Mouse (Mus musculus) lung, postnatal 0 days (tissue): Measurements from ENCODE around the gene Fbxw7.

Source experiments
- CTCF ChIP-seq: IDR thresholded peaks from 2 replicates; pipeline ENCODE4 v1.5.1; 2016; ENCODE audit warnings: antibody characterized with exemption, mild to moderate bottlenecking
- EP300 ChIP-seq: IDR thresholded peaks from 2 replicates; pipeline ENCODE4 v1.6.1; 2016; ENCODE audit warnings: antibody characterized with exemption, mild to moderate bottlenecking, control low read depth

DNA sequence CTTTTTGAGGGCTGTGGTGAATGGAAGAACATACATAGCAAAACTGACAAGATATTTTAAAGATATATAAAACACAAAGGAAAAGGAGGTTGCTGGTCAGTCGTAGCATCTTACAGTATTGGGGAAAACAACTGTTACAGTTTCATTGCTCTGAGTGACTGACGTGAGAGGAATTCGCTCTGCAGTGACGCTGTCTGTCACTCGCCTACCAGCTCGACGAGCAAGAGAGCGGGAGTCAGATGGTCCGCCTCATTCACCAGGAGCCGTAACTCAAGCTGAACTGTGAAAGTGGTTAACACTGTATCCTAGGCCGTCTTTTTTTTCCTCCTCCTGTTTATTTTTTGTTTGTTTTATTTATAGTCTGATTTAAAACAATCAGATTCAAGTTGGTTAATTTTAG is 163.6 kb downstream of the Fbxw7 start:
- TF ChIP-seq EP300: no peak
- TF ChIP-seq CTCF: no peak
